Mouse (Mus musculus) heart, embryonic 13.5 days (tissue): Measurements from ENCODE around the gene Rbfox1. TPM values are rescaled to one million over a fixed set of nuclear protein-coding genes. Genes with fewer than 3 reads are reported as not detected.

Experiments
- ATAC-seq: fragments of 200-750 bp; cut with Nextera tagmentation; 2 replicates; pipeline ENCODE4 v1.8.0; 2017; ENCODE audit warnings: moderate TSS enrichment; ENCODE audit not compliant: insufficient number of reproducible peaks, low FRiP score, low TSS enrichment; ENCODE audit errors: extremely low read depth
- H3K27ac ChIP-seq: fragments of 300-500 bp; sonication (generic); replicated peaks from 2 replicates; pipeline ENCODE4 v1.5.1; 2015; ENCODE audit warnings: moderate library complexity, mild to moderate bottlenecking, inconsistent platforms
- H3K27me3 ChIP-seq: fragments of 300-500 bp; sonication (generic); replicated peaks from 2 replicates; pipeline ENCODE4 v1.6.1; 2015; ENCODE audit warnings: mild to moderate bottlenecking, inconsistent platforms
- H3K36me3 ChIP-seq: fragments of 300-500 bp; sonication (generic); 2 replicates; pipeline ENCODE4 v1.6.1; 2015; ENCODE audit warnings: mild to moderate bottlenecking, inconsistent platforms
- H3K4me1 ChIP-seq: fragments of 300-500 bp; sonication (generic); 2 replicates; pipeline ENCODE4 v1.6.1; 2015; ENCODE audit warnings: inconsistent platforms
- H3K4me2 ChIP-seq: fragments of 300-500 bp; sonication (generic); 2 replicates; pipeline ENCODE4 v1.6.1; 2015; ENCODE audit warnings: inconsistent platforms, mild to moderate bottlenecking, moderate library complexity
- H3K4me3 ChIP-seq: fragments of 300-500 bp; sonication (generic); 2 replicates; pipeline ENCODE4 v1.5.1; 2015; ENCODE audit warnings: moderate library complexity, mild to moderate bottlenecking, inconsistent platforms
- H3K9ac ChIP-seq: fragments of 300-500 bp; sonication (generic); 2 replicates; pipeline ENCODE4 v1.6.1; 2015; ENCODE audit warnings: inconsistent platforms, mild to moderate bottlenecking, moderate library complexity
- H3K9me3 ChIP-seq: fragments of 300-500 bp; sonication (generic); 2 replicates; pipeline ENCODE4 v1.6.1; 2016; ENCODE audit warnings: inconsistent platforms
- WGBS: fragments of 180-500 bp; shearing (Covaris S2); methylation state at CpG from one replicate; pipeline ENCODE4 v1.1.7; 2015; ENCODE audit warnings: mixed read lengths; 5-methylcytosine and 5-hydroxymethylcytosine counted together
- polyA plus RNA-seq: library from polyadenylated mRNA; unstranded; fragments of >200 nt; fragmentation: Nextera tagmentation; extraction: Ambion mirVana; gene quantifications from 2 replicates; pipeline ENCODE4 v1.2.1, GENCODE M21; 2015

The Rbfox1 gene
- polyA plus RNA-seq, 1 experiment from 2014 or later: 2.8 TPM

- H3K27ac ChIP-seq: no peak overlapping the region
- no peak for ATAC-seq
- H3K9ac ChIP-seq: no peak overlapping the region
- no peak overlapping the region for H3K4me2 ChIP-seq
- H3K4me1 ChIP-seq: no peaks in the 10 kb centered on the region
- no peaks in the 10 kb centered on the region for H3K36me3 ChIP-seq
- H3K4me3 ChIP-seq: no peak overlapping the region
- H3K9me3 ChIP-seq: no peaks in the 10 kb centered on the region
- no peaks in the 10 kb centered on the region for H3K27me3 ChIP-seq
- 74% methylated on average over 2 of the region's 2 CpGs for WGBS
These were observed 699.5 kb downstream of the Rbfox1 start for GRCm38 (mm10) chr16:6584700-6585099.

DNA sequence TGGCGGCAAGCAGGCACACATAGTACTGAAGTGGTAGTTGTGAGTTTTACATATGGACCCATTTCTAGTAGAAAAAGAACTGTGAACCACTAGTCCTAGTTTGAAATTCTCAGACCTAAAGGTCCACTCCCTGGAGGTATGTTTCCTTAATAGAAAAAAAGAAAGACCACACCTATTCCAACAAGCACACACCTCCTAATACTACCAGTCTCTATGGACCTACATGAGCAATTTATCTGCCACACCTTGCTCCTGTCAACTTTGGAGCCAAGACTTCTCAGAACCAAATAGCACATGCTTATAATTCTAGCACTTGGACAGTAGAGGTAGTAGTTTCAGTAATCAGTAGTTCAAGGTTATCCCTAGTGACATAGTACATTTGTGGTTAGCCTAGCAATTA lies 700.0 kb downstream of the Rbfox1 start:
- no peak overlapping the region for H3K4me2 ChIP-seq
- H3K36me3 ChIP-seq: no peaks in the 10 kb centered on the region
- H3K4me1 ChIP-seq: no peaks in the 10 kb centered on the region
- no peak overlapping the region for H3K4me3 ChIP-seq
- H3K9me3 ChIP-seq: no peaks in the 10 kb centered on the region
- no peaks in the 10 kb centered on the region for H3K27me3 ChIP-seq
- no peak overlapping the region for H3K9ac ChIP-seq
- WGBS: 85% methylated on average over 1 of the region's 1 CpGs
- ATAC-seq: no peak
- no peak overlapping the region for H3K27ac ChIP-seq

GRCm38 (mm10) chr16:6616526-6616925 lies 731.4 kb downstream of the Rbfox1 start:
- Histone ChIP-seq H3K4me2 (no peak overlapping the region), H3K27ac (no peak overlapping the region), H3K36me3 (no peaks in the 10 kb centered on the region), H3K4me3 (no peak overlapping the region), H3K9ac (no peak overlapping the region), H3K9me3 (no peaks in the 10 kb centered on the region), H3K27me3 (no peaks in the 10 kb centered on the region), H3K4me1 (no peaks in the 10 kb centered on the region)
- no peak for ATAC-seq
- WGBS: 79% methylated on average over 1 of the region's 1 CpGs

- Histone ChIP-seq H3K9me3 (no peaks in the 10 kb centered on the region), H3K27ac (no peak overlapping the region), H3K27me3 (no peaks in the 10 kb centered on the region), H3K4me2 (no peak overlapping the region), H3K4me3 (no peak overlapping the region), H3K9ac (no peak overlapping the region), H3K4me1 (no peaks in the 10 kb centered on the region), H3K36me3 (no peaks in the 10 kb centered on the region)
- 41% methylated on average over 1 of the region's 1 CpGs for WGBS
- no peak for ATAC-seq
These were observed 755.2 kb downstream of the Rbfox1 start for GRCm38 (mm10) chr16:6640330-6640729.

DNA sequence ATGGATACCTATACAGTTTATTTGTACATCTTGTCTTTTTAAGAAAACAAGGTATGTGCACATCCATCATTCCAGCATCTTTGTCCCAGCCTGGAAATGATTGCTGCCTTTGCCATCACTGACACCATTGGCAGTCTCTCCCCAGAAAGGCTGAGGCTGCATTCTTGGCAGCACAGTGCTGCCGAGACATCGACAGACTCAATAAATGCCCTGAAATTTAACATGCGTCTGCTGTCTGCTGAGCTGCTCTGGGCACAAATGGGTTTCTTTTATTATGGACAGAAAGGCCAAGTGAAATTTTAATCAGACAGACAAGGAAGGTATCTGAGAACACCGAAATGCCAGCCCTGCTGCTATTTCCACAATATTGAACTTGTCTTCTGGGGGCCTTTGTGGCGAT lies 761.8 kb downstream of the Rbfox1 start:
- no peak for ATAC-seq
- WGBS: 71% methylated on average over 5 of the region's 5 CpGs
- H3K4me3 ChIP-seq: no peak overlapping the region

GRCm38 (mm10) chr16:6648753-6649152 lies 763.6 kb downstream of the Rbfox1 start:
- no peaks in the 10 kb centered on the region for H3K4me1 ChIP-seq
- H3K4me2 ChIP-seq: no peak overlapping the region
- no peak overlapping the region for H3K4me3 ChIP-seq
- H3K27ac ChIP-seq: no peak overlapping the region
- H3K9ac ChIP-seq: no peak overlapping the region
- H3K9me3 ChIP-seq: no peaks in the 10 kb centered on the region
- no peaks in the 10 kb centered on the region for H3K27me3 ChIP-seq
- no peak for ATAC-seq
- no peaks in the 10 kb centered on the region for H3K36me3 ChIP-seq
- WGBS: 54% methylated on average over 1 of the region's 1 CpGs

More for the DNA sequence above, 761.8 kb downstream of the Rbfox1 start:
- H3K9me3 ChIP-seq: no peaks in the 10 kb centered on the region
- H3K9ac ChIP-seq: no peak overlapping the region
- H3K4me1 ChIP-seq: no peaks in the 10 kb centered on the region
- H3K36me3 ChIP-seq: no peaks in the 10 kb centered on the region
- no peaks in the 10 kb centered on the region for H3K27me3 ChIP-seq
- H3K4me2 ChIP-seq: no peak overlapping the region
- H3K27ac ChIP-seq: no peak overlapping the region

GRCm38 (mm10) chr16:6658594-6658993 lies 773.4 kb downstream of the Rbfox1 start:
- Histone ChIP-seq H3K36me3 (no peaks in the 10 kb centered on the region), H3K4me3 (no peak overlapping the region), H3K4me1 (no peaks in the 10 kb centered on the region), H3K4me2 (no peak overlapping the region), H3K9me3 (peaks cover 8% of the 10 kb centered on the region; the same call in 1 of the 2 replicates), H3K27me3 (no peaks in the 10 kb centered on the region), H3K9ac (no peak overlapping the region), H3K27ac (no peak overlapping the region)
- WGBS: 67% methylated on average over 2 of the region's 2 CpGs
- no peak for ATAC-seq

DNA sequence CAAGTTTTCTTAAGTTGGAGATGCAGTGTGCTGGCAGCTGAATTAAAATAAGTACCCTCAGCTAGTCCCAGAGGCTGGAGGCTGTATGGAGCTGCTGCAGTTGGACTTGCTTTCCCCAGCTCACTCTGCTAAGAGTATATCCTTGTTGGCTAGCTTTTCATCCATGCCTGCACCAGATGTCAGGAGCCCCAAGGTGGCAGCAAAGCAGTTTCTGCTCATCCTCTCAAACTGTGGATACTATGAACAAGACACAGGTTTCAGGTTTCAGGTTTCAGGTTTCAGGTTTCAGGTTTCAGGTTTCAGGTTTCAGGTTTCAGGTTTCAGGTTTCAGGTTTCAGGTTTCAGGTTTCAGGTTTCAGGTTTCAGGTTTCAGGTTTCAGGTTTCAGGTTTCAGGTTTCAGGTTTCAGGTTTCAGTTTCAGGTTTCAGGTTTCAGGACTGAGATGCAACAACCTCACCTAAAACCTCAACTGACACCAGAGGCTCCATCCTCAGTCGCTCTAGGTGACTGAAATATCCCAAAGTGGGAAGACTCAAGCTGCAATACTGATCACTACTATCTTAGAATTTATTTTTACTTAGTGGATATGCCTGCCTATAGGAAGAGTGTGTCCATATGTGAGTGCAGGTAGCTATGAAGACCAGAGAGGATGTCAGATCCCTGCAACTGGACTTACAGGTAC lies 801.1 kb downstream of the Rbfox1 start:
- Histone ChIP-seq H3K9ac (no peak overlapping the region), H3K27ac (no peak overlapping the region), H3K4me2 (no peak overlapping the region), H3K4me3 (no peak overlapping the region), H3K27me3 (no peaks in the 10 kb centered on the region), H3K9me3 (no peaks in the 10 kb centered on the region; the same call in 1 of the 2 replicates), H3K4me1 (no peaks in the 10 kb centered on the region), H3K36me3 (no peaks in the 10 kb centered on the region)
- ATAC-seq: no peak
- 77% methylated on average over 1 of the region's 1 CpGs for WGBS

GRCm38 (mm10) chr16:6704847-6705246 lies 819.7 kb downstream of the Rbfox1 start:
- no peak overlapping the region for H3K27ac ChIP-seq
- H3K27me3 ChIP-seq: no peaks in the 10 kb centered on the region
- no peak for ATAC-seq
- no peak overlapping the region for H3K4me3 ChIP-seq
- no peaks in the 10 kb centered on the region for H3K36me3 ChIP-seq
- 80% methylated on average over 5 of the region's 5 CpGs for WGBS
- H3K4me1 ChIP-seq: no peaks in the 10 kb centered on the region
- H3K9ac ChIP-seq: no peak overlapping the region
- no peak overlapping the region for H3K4me2 ChIP-seq
- no peaks in the 10 kb centered on the region for H3K9me3 ChIP-seq

GRCm38 (mm10) chr16:6712341-6712740 lies 827.2 kb downstream of the Rbfox1 start:
- no peak for ATAC-seq
- Histone ChIP-seq H3K36me3 (no peaks in the 10 kb centered on the region), H3K9ac (no peak overlapping the region), H3K9me3 (no peaks in the 10 kb centered on the region), H3K4me2 (no peak overlapping the region), H3K27ac (no peak overlapping the region), H3K27me3 (no peaks in the 10 kb centered on the region), H3K4me3 (no peak overlapping the region), H3K4me1 (peaks cover 2% of the 10 kb centered on the region; the same call in 1 of the 2 replicates)
- 88% methylated on average over 1 of the region's 1 CpGs for WGBS

DNA sequence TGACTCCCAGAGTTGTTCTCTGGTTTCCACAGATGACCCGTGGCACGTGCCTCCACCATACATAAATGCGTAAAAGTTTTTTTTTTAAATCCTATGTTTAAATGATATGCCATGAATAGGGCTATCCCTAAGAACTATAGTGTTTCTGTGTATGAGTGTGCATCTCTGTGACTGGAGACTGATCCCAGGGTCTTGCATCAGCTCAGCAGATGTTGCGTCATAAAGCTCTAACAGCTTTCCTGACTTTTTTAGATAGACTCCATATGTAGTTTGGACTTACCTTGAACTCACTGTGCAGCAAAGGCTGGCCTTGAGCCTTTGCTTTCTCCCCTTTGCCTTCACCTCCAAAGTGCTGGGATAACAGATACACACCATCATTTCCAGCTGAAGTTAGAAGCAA lies 830.1 kb downstream of the Rbfox1 start:
- H3K4me2 ChIP-seq: no peak overlapping the region
- ATAC-seq: no peak
- H3K4me3 ChIP-seq: no peak overlapping the region
- H3K27ac ChIP-seq: no peak overlapping the region
- H3K4me1 ChIP-seq: peaks cover 2% of the 10 kb centered on the region; the same call in 1 of the 2 replicates
- no peaks in the 10 kb centered on the region for H3K36me3 ChIP-seq
- no peak overlapping the region for H3K9ac ChIP-seq
- H3K27me3 ChIP-seq: no peaks in the 10 kb centered on the region
- WGBS: 84% methylated on average over 4 of the region's 4 CpGs
- no peaks in the 10 kb centered on the region for H3K9me3 ChIP-seq

- H3K27me3 ChIP-seq: no peaks in the 10 kb centered on the region
- no peak overlapping the region for H3K9ac ChIP-seq
- no peaks in the 10 kb centered on the region for H3K36me3 ChIP-seq
- ATAC-seq: no peak
- WGBS: 67% methylated on average over 9 of the region's 9 CpGs
- H3K27ac ChIP-seq: no peak overlapping the region
- no peak overlapping the region for H3K4me2 ChIP-seq
- peaks cover 2% of the 10 kb centered on the region; the same call in 1 of the 2 replicates for H3K4me1 ChIP-seq
- H3K9me3 ChIP-seq: no peaks in the 10 kb centered on the region
- H3K4me3 ChIP-seq: no peak overlapping the region
These were observed 831.2 kb downstream of the Rbfox1 start for GRCm38 (mm10) chr16:6716214-6716911.
